10 mouse cellular contexts compared by ENCODE assay signal in genomic region chr17:67087585-67087984, GRCm38 (mm10).
A peak's percentile ranks its signal among the peaks of the same experiment; 100 is the strongest.
DNase-seq lines count a peak whose midpoint lies in the region; TF ChIP-seq lines count a peak whose summit lies in the region.
"Had no signal": no experiment of that assay in that cellular context is flagged by ENCODE, and none has a peak within 500 bp of the region (broad histone marks: within the 10 kb centered on the region; RNA-seq: fewer than 3 reads in every experiment).

No protein-coding gene starts in this region.

- H3K27ac ChIP-seq in ES-E14 (ENCODE audit: insufficient read depth, low read depth, low read length, poor library complexity, severe bottlenecking) = no peak overlapping the region

- intact Hi-C loops in left cerebral cortex, postnatal 25 days (cut with DNase I) = no loop called here

- H3K9me3 ChIP-seq in ES-E14 (ENCODE audit: control insufficient read depth, insufficient read depth, low read depth, low read length) = no peaks in the 10 kb centered on the region

- in situ Hi-C loops in ES-E14 (cut with MboI; ENCODE audit: low sequenced_read_pairs in 2 of 2, unreplicated experiment in 2 of 2) = no loop called here

- peak; percentile 19 for DNase-seq in embryo, embryonic 10.5 days (ENCODE audit: low spot score)
- DNase-seq in embryo, embryonic 10 days (ENCODE audit: low spot score) = no peak
- DNase-seq in kidney, postnatal 10 days = peak; percentile 33
- DNase-seq in kidney, adult 18-20 months = no peak
- peak; percentile 44 for DNase-seq in ES-E14 (ENCODE audit: low read depth, low spot score)
- DNase-seq in lung, postnatal 14 days = peak; percentile 19
- no peak for DNase-seq in Muller cell, postnatal 12 days (ENCODE audit: inconsistent ontology term)
- DNase-seq in left cerebral cortex, postnatal 25 days (ENCODE audit: low spot score in 2 of 2) = no peak
- DNase-seq: cerebellum, adult 18-20 months; layer of hippocampus, postnatal 36 days had no signal

- no peaks in the 10 kb centered on the region for H3K4me1 ChIP-seq in ES-E14 (ENCODE audit: control insufficient read depth in 2 of 2, insufficient read depth in 2 of 2, low read length in 2 of 2, poor library complexity in 1 of 2)

- no peak overlapping the region for H3K9ac ChIP-seq in ES-E14 (ENCODE audit: insufficient read depth, low read depth, low read length, poor library complexity, severe bottlenecking)

- H3K4me3 ChIP-seq in ES-E14 (ENCODE audit: insufficient read depth in 1 of 2, low read depth in 1 of 2, low read length in 2 of 2, poor library complexity in 1 of 2, severe bottlenecking in 1 of 2) = no peak overlapping the region

- H3K36me3 ChIP-seq in ES-E14 (ENCODE audit: control insufficient read depth, insufficient read depth, low read length, poor library complexity, severe bottlenecking) = no peaks in the 10 kb centered on the region

TF ChIP-seq in ES-E14, 5 proteins besides CTCF, POLR2A, EP300 and RAD21:
- TF ChIP-seq CHD2 (IDR thresholded peaks at IDR 0.05; ENCODE audit: low read depth, low read length) (no peak), MAFK (IDR thresholded peaks at IDR 0.05; ENCODE audit: insufficient read depth, low read depth, low read length) (no peak), ZNF384 (IDR thresholded peaks at IDR 0.05; ENCODE audit: low read depth, low read length) (no peak), HCFC1 (IDR thresholded peaks at IDR 0.05; ENCODE audit: borderline replicate concordance, insufficient read depth, low read length) (no peak), ZC3H11A (IDR thresholded peaks at IDR 0.05; ENCODE audit: borderline replicate concordance, low read depth, low read length) (no peak)

Comparison
In these comparisons a context has a peak if more than half of its experiments do, and no peak if none do; other contexts are left out.
1. DNase-seq: peak in embryo, embryonic 10.5 days (single experiment), kidney, postnatal 10 days (single experiment), ES-E14 (single experiment) and lung, postnatal 14 days (single experiment); none in embryo, embryonic 10 days (single experiment), kidney, adult 18-20 months (single experiment), Muller cell, postnatal 12 days (single experiment) and left cerebral cortex, postnatal 25 days (0 of 2).